Mouse (Mus musculus) spleen, adult 12 weeks (tissue): ENCODE measurements around the gene Olfr722.
"Not testable (repeated sequence)": the region's sequence is repeated elsewhere in the genome, so short reads cannot be mapped to it uniquely, and the experiment has no call there.

Source experiments
- DNase-seq: peaks from one replicate; pipeline ENCODE4 v3.0.0; 2022; ENCODE audit warnings: low spot score

The Olfr722 gene

DNA sequence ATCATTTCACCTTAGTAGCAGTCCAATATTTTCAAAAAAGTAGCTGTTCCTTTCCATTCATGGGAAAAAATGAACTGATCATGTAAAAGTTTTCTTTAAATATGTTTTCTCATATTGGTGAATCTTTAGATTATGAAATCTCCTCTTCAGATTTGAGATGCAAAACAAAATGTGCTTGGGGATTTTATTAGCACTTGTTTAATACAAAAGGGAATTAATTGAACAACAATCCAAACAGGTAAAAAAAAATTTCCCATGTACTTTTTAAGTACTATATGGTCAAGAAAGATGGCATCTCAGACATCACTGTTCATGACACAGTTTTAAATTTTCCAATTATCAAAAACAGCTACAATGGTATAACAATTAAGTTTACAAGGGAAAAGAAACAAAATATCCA lies at the start of gene Olfr722:
TSS of gene Olfr722 (minus strand) at position 101 of the 400 bp plus-strand sequence.
- no peak for DNase-seq

DNA sequence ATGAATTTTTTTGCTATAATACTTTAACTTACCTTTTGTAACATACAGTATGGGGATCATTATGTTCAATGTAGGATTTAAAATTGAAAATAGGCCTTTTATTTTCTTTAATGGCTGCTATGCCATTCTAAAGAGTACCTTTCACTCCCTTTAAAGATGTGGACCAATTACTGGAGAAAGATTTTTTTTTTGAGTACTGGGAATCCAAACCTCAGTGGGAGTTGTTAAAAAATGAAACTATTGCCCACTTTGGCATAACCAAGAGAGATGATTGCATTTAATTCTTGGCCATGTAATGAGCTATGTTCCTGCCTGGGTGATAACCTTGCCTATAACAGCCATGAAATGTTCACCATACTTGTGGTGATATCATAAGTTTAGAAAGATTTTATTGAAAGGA lies 29.9 kb upstream of the Olfr722 start, which contains the start of gene Olfr723:
TSS of gene Olfr723 (minus strand) at position 101 of the 400 bp plus-strand sequence.
- DNase-seq = not testable (repeated sequence)

DNA sequence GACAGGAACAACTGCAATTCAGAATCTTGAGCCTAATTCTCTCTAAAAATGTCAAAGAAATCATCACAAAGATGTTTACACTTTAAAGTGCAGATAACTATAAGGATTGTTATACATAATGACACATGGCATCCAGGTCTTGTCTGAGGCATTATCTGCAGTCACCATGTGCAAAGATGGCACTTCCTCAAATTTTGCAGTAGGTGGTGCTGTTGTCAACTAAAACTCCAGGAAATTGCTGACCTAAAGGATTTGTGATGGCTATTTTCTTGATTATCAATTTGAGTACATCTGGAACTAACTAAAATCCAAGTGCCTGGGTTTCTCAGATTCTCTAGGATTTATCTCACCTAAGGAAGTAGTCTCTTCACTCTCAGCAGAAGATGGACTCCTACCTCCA lies 41.4 kb downstream of the Olfr722 start:
- no peak for DNase-seq
